Mouse (Mus musculus): ENCODE measurements around the gene 1810010D01Rik.

Gene 1810010D01Rik

GRCm38 (mm10) chr7:145176750-145177589 is 30.9 kb downstream of the 1810010D01Rik start:
- no peak for DNase-seq (ENCODE audit: extremely low read depth, low read depth, low spot score)

DNA sequence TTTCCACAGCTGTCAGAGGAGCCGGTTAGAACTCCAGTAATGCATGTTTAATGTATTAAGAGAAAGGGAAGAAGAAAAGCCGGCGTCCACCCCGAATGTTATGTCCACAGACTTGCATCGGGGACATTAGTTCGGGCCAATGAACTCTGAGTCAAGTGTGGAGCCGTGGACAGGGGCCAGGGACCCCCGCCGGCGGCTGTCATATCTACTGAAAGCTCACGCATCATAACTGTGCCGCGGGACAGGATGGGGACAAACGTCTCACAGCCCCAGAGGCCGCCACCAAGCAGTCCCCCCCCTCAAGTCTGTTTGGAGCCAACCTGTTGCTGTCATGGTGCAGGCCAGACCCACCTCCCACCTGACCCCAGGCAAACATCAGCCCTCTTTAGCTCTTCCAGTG is 34.4 kb downstream of the 1810010D01Rik start:
- DNase-seq (ENCODE audit: extremely low read depth, low read depth, low spot score) = no peak

- no peak for DNase-seq (ENCODE audit: extremely low read depth, low read depth, low spot score)
These were observed 34.8 kb downstream of the 1810010D01Rik start for GRCm38 (mm10) chr7:145173116-145173515.

DNA sequence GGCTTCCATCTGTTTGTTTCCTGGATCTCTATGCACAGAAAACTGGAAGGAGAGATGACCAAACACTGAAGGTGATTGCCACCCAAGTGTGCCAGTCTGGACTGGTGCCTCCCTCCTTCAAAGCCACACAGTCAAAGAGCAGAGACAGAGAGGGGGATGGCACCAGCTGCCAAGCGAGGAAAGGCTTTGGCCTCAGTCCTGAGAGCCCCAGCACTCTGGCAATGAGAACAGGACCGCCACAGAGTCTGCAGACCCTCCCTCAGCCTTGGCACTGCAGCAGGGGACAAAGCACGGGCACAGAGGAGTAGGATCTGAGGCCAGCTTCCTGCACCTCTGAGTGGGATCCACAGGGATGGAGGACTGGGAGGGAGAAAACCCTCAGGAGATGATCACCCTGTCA is 38.2 kb downstream of the 1810010D01Rik start:
- no peak for DNase-seq (ENCODE audit: extremely low read depth, low read depth, low spot score)

DNA sequence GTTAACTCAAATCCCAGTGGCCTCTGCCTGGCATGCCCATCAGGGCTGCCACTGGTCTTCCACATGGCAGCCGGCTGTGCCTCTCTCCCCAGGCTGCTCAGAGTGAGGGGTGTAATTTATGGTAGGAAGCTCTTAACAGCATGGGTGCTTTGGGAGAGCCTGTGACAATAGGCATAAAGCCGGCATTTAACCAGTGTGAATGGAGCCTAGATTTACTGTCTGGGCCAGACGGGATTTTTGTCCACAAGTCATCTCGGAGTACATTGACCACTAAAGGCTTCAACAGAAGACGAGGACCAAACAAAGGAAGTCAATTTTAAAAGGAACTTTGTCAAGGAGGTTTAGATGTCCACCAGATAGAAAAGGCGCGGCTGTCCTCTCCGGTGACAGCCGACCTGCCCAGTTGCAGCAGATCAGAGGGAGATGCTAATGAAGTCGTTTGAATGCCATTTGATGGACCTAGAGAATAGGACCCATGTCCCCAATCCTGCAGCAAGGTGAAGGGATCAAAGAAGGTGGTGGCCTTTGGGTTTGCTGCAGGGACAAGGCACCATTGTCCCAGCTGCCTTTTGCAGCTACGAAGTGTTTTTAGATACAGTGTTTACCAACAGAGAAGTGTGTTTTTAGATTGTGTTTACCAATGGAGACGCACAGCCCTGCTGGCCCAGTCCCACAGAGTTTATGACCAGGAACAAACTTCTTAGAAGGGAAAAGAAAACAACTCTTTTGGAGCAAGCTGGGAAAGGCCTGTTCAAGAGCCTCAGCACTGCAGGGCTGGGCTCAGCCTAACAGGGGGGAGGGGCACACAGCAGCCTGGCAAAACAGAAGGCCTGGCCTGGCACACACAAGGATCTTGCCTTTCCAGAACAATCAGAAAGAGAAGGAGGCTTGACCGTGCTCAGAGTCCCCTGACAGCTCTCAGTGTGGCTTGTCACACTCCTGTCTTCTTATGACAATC is 48.4 kb downstream of the 1810010D01Rik start:
- DNase-seq (ENCODE audit: extremely low read depth, low read depth, low spot score) = no peak
